Mouse (Mus musculus): ENCODE data around the gene Gpr119.
A peak's percentile ranks its signal among the peaks of the same experiment; 100 is the strongest.

Gpr119 gene

GRCm38 (mm10) chrX:48674171-48674570, at the start of gene Gpr119:
Gene Gpr119, minus strand, starts transcription at chrX:48674478.
- no peak for DNase-seq

GRCm38 (mm10) chrX:48712846-48713245, 38.6 kb upstream of the Gpr119 start:
- no peak for DNase-seq

- no peak for DNase-seq
These were observed 35.4 kb upstream of the Gpr119 start for GRCm38 (mm10) chrX:48709701-48710100.

DNA sequence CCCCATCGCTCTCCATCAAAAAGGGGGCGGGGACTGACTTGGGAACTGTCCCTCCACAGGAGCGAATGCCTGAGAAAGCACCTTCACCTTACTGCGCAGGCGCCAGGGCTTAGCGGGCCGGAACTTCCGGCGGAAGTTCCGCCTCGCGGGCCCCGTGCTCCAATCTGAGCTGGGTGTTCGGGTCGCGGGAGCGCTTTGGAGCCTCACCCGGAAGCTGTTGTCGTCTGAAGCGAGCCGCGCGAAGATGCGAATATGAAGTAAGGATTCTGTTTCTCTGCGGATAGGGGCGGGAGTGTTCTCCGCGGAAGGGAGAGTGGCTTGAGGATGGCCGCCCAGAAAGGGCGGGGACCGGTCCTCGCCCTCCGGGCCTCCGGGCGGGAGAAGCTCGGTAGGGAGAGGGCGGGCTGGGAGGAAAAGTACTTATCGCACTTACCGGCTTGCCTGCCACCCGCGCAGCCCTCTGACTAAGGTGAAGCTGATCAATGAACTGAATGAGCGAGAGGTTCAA, 20.6 kb upstream of the Gpr119 start, which contains the start of gene Rbmx2:
Rbmx2 (plus strand) TSS at position 141 of the 508 bp plus-strand sequence.
- DNase-seq = peak; percentile 88

GRCm38 (mm10) chrX:48694460-48694859, 20.2 kb upstream of the Gpr119 start:
- no peak for DNase-seq

- DNase-seq = no peak
These were observed 9.6 kb upstream of the Gpr119 start for GRCm38 (mm10) chrX:48683857-48684256.

DNA sequence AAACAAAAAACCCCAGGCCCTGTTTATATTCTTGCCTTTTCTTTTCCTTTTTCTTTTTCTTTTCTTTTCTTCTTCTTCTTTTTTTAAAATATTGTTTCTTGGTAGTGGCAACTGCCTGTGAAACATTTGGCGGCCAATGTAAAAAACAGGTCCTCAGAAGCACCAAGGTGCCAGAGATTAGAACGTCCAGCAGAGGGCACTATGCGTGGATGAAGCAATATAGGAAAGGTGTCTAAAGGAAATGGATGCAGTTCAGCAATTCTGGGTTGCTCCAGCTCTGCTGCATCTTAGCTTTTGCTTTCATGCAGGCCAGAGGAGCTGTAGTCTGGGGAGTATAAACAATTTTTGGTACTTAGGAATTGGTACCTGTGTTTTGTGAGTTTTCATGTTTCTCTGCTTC, 9.2 kb upstream of the Gpr119 start:
- no peak for DNase-seq

DNA sequence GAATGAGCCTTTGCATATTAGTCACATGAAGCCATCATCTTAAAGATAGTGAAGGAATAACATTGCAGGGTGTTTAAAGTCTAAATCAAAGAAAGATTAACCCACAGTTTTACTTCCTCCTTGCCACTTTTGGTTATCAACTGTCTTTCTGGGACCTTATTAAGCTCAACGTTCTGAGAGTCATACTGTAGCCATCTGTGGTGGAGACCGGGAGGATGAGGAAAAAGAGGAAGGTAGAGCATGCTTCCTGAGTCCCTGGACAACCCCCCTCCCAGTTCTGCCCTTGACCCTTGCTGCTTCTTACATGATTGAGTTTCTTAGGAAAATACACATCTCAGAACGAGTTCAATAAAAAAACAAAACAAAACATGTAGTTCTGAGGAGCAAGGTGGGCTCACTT, 2.6 kb downstream of the Gpr119 start:
- no peak for DNase-seq

GRCm38 (mm10) chrX:48669588-48669987, 4.7 kb downstream of the Gpr119 start:
- no peak for DNase-seq

GRCm38 (mm10) chrX:48666807-48667206, 7.5 kb downstream of the Gpr119 start:
- no peak for DNase-seq

DNA sequence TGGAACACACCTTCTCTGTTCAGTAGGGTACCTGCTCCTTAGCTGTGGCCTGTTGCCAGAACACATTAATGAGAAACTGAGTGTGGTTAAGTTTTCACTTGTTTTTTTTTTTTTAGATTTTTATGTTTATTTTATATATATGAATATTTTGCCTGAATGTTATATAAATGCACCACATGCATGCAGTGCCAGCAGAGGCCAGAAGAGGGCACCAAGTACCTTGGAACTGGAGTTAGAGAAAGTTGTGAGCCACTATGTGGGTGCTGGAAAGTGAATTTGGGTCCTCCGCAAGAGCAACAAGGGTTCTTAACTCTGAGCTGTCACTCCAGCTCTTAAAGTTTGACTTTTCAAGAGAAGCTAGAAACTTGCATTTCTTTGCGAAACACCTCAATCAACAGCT, 30.2 kb downstream of the Gpr119 start:
- DNase-seq = peak; percentile 31

DNA sequence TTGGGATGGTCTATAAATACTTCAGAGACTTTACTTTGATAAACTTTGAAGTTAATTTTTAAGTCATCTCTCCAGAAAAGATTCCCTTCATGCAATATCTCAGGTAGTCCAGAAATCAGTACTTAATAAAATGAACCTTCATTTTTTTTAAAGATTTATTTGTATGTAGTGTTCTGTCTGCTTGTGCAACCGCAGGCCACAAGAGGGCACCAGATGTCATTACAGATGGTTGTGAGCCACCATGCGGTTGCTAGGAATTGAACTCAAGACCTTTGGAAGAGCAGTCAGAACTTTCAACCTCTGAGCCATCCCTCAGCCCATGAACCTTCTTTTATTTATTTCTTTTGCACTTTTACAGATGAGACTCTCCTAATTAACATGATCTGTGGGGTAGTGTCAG, 37.2 kb downstream of the Gpr119 start:
- no peak for DNase-seq

DNA sequence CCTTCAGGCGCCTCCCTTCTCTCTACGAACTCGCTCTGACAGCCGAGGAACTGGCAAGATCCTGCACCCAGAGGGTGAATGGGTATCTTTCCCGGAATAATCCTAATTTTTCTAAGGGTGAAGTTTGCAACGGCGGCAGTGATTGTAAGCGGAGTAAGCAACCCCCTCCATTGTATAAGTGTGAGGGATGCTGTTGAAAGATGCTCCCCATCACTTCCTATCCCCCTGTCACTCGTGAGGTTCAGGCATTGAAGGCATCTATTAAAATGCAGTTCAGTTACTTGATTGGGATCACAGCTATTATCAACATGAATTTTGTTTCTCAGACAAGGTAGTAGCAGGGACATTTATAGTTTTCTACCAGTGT, 50.2 kb downstream of the Gpr119 start:
- no peak for DNase-seq

DNA sequence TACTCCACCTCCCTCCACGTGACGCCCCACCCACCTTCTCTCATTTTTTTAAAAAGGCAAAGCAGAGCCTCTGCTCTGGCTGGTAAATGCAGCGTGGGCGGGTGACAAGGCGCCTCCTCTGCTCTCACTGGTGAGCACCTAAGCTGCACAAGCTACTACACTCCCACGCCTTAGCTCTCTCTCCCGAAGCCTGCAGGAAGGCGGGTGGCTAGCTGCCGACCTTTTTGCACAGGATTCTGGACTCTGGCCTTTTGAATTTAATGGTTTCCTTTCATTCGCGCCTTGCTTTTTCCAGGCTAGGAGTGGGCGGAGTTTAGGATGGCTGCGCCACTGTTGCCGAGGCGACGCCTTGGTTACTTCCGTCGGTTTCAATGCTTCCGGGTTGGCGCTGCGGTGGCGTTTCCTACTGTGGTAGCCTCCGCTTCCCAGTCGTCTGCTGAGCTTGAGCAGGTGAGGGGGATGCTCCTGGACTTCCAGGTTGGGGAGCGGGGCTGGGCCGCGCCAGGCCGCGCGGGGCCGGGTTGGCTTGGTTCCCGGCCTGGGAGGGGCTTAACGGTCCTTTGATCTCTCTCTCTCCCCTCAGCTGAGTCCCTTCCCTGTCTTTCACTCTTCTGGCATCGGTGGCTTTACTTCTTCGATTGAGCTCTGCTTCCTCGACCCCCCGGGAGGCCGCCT, 50.8 kb downstream of the Gpr119 start, which contains the start of gene Slc25a14:
Slc25a14 (plus strand) TSS at position 35 of the 675 bp plus-strand sequence.
- peak; percentile 68 for DNase-seq

DNA sequence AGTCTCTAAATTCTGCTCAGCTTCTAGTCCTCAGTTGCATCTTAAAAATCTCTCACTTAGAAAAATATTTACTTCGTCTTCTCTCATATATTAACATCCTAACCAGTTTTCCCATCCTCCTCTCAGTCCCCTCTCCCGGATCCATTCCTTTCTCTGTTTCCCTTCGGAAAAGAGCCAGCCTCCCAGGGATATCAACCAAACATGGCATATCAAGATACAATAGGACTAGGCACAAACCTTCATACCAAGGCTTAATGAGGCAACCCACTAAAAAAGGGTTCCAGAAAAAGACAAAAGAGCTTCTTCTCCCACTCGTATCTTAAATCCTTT, 51.3 kb downstream of the Gpr119 start:
- no peak for DNase-seq

All from cerebellum, adult 11 months (tissue).